Mouse (Mus musculus) cerebellum, adult 2 months (tissue): ENCODE results near the gene Nelfb.

Source experiments
- CTCF ChIP-seq: fragments of 200-500 bp; IDR thresholded peaks from 2 replicates; pipeline ENCODE4 v1.5.1; 2011; ENCODE audit warnings: low read depth, mild to moderate bottlenecking, control low read depth, low read length, moderate library complexity, borderline replicate concordance; ENCODE audit not compliant: insufficient read depth
- POLR2A ChIP-seq: fragments of 200-500 bp; IDR thresholded peaks from 2 replicates; pipeline ENCODE4 v1.6.1; 2011; ENCODE audit warnings: low read length, control low read depth, borderline replicate concordance; ENCODE audit not compliant: insufficient read depth

DNA sequence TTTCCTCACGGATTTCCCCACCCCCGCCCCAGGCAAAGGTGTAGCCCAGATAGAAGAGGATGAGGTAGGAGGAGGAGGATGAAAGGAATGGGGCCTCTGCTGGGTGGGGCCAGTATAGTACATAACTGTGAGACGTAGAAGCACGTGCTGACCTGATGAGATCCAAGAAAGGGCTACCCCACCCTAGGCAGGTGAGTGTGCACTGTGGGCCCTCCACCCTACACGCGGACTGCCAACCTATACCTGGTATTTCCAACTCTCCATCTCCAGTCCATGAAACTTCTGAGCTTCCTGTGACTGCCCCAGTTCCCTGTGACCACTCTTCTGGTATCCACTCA, 30.1 kb upstream of the Nelfb start:
- TF ChIP-seq POLR2A: no peak
- no peak for TF ChIP-seq CTCF
